Mouse (Mus musculus) retina, adult 2 months (tissue): ENCODE data around the gene Nap1l4.
"Not testable (repeated sequence)": the region's sequence is repeated elsewhere in the genome, so short reads cannot be mapped to it uniquely, and the experiment has no call there.

Experiments
- DNase-seq: peaks from one replicate; pipeline ENCODE4 v3.0.0-alpha.2; 2012; ENCODE audit warnings: low read depth, low spot score

Nap1l4 gene

DNA sequence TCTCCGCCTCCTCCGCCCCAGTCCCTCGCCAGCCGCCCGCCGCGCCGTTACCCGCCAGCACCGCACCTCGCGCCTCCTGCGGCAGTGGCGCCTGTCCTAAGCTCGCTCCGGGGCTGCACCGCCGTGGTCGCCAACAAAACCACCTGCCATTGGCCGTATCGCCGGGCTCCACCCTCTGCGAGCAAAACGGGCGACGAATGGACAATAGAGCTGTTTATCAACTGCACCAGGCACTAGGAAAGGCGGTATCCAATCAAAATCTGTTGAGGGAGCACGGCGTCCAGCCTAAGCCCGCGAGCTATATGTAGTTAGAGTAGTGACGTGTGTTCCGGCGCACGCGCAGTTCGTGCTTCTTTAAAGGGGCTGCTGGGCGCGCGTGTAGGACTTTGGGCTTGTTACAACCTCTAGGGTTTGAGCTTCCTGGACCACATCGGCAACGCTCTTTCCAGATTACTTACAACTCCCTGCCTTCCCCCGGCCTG, at the start of gene Nap1l4:
TSS of gene Nap1l4 (minus strand) at position 131 of the 482 bp plus-strand sequence.
- peak; percentile 96 for DNase-seq

DNA sequence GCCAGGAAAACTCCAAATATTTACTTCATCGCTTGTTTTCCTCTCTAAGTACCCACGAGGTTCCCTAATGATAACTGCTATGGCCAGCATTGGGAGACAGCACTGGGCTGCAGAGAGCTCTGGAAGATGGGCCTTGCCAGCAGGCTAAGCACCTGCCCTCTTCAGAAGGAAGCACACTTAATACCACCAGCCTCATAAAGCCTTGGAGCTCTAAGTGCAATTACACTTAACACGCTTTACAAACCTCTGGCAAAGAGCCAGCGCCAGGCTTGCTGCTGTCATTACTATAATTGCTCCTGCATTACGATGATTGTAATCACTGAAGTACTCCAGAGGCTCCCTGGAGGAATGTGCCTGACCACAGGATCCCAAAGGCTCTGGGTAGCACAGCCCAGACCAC, 46.0 kb upstream of the Nap1l4 start:
- no peak for DNase-seq

- DNase-seq: no peak
Measured at GRCm38 (mm10) chr7:143592255-143592654, 43.3 kb upstream of the Nap1l4 start.

GRCm38 (mm10) chr7:143588006-143588405, 39.1 kb upstream of the Nap1l4 start:
- no peak for DNase-seq

- DNase-seq: no peak
Measured at GRCm38 (mm10) chr7:143587586-143587985, 38.7 kb upstream of the Nap1l4 start.

- no peak for DNase-seq
Measured at GRCm38 (mm10) chr7:143583956-143584355, 35.0 kb upstream of the Nap1l4 start.

DNA sequence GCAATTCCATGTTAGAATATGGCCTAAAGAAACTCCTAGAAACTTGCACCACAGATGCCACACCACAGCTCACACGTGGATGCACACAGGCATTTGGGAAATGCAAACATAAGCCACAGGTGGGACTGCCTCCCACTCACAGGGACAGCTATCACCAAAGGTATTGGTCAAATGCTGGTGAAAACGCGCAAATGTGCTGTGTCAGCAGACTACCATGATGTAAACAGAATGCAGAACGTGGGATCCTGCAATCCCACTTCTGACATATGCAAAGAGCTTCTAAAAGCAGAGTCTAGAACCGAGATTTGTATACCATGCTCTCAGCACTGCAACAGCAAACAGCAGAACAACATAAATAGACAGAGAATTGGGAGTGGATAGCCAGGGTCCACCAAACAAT, 34.1 kb upstream of the Nap1l4 start:
- DNase-seq: no peak

DNA sequence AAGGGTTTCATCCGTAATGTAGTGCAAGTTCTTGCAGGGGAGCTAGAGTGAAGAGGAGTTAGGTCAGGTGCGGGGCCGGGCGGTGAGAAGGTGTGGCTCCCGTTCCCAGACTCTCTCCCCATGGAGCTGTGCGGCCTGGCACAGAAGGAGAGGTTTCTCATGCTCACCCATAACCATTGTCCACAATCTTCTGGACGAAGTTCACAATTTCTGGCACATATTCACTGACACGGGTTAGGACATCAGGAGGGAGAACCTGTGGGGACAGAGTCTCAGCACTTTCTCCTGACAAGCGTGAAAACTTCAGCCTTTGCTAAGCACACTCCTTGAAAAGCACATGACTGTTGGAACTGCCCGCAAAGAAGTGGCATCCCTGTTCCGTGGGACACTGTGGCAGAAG, 26.8 kb upstream of the Nap1l4 start:
- DNase-seq: no peak

DNA sequence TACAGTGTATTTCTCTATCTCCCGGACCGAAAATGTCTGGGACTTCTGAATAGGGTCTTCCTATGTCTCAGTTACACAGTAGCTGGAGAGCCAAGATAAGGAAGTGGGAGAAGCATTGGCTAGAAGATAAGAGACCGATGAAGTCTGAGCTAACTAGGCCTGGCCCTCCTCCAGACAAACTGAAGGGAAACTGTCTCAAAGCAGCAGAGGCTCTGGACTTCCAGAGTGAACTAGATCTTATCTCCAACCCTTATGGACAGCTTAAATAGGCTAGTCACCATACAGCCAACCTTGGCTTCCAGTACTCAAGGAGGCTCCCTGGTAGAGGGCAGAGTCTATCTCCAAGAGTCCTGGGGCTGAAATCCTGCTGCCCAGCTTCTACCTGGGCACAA, 16.7 kb upstream of the Nap1l4 start:
- DNase-seq: no peak

DNA sequence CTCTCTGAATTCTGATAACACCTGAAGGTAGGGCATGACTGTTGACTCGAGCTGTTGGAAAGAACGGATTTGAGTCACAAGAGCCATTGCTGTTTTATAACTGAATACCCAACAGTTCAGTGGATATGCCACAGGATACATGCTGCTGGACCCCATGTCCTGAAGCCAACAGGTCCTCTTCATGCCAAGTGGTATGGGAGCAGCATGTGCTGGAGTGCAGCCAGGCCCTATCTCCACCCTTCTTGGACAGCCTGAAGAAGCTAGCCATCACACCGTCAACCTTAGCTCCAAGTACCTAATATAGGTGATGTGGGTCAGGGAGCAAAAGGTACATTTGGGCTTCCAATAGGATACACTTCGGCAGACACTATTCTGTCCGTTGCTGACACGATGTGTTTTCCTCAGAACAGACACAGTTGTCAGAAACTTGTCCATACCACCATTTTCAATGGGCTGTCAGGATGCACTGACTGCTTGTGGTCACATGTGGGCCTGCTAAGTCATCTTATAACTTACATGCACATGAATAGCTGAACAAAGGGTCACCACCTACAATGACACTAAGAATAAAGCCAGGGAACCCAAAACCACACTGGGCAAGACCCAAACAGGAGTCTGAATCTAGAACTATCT, 16.2 kb upstream of the Nap1l4 start:
- no peak for DNase-seq

DNA sequence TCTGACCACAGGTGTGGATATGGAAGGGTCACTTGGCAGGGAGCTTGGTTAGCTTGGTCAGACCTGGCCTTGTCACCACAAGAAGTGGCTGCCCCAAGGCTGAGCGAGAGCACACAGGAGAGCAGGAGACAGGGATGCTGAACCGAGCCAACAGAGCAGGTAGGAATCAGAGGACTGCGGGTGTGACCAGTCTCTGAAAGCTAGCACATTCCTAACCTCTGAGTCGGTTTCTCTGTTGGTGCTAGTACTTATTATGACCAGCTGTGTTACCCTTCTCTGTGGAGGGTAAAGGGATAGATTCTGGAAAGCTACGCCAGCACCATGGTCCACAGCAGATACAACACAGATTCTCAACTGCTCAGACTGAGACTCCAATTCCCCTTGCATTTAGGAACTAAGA, 14.9 kb upstream of the Nap1l4 start:
- no peak for DNase-seq

- no peak for DNase-seq
Measured at GRCm38 (mm10) chr7:143557616-143558015, 8.7 kb upstream of the Nap1l4 start.

DNA sequence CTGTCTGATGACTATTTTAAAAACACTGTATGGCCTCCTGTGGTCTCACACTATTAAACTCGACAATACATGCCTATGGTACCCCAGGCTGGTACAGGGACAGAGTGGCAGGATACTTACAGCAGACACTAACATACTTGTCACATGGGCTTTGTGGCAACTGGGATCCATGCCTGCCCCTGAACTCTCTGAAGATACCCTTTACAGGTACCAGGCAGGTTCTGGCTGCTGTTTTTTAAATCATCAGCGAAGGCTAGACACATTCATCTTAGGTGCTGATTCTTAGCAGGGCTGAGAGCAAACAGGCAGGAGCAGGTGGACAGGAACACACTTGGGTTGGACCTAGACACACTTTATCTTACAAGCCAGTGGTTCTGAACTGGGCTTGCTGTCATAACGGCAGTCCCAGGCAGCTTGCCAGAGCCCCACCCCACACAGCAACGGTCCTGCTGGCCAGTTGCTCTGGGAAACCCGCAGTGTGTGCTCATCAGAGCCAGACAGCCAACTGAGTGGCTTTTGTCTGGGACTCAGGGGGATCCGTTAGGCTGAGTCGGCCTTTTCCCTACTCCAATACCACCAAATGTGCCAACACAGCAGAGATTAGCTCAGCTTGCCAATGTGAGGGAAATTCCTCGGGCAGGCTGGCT, 8.2 kb upstream of the Nap1l4 start:
- no peak for DNase-seq

- DNase-seq: no peak
Measured at GRCm38 (mm10) chr7:143549588-143550220, 798 bp upstream of the Nap1l4 start.

GRCm38 (mm10) chr7:143548231-143548961, 510 bp downstream of the Nap1l4 start:
- DNase-seq: no peak

DNA sequence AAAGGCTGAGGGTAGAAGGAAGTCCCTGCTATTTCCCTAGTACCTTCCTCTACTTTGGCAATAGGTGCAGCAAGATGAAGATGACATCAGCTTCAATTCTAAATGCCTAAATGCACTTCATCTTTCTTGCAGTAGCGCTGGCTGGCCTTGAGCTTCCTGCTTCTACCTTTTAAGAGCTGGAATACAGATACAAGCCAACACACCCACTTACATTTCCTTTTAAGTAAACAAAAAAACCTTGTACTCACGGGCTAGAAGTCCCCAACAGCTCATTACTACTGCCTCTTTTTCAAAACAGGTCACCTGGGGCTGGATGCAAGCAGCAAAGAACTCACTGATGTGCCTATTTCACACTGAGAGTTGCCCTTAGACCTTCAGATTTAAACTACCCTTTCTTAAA, 2.4 kb downstream of the Nap1l4 start:
- no peak for DNase-seq

DNA sequence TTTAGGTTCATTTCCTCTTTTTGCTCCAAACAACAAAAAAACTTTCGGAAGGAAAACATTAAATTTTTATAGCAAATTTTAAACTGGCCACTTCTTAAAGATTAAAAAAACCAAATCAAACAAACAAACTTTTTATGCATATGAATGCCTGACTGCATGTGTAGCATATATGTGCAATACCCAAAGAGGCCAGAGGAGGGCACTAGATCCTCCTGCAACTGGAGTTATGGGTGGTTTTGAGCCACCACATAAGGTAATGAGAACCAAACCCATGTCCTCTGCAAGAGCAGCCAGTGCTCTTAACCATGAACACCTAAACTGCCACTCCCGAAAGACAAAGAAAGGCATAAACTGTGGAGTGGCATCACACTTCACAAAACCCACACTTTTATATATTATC, 4.5 kb downstream of the Nap1l4 start:
- no peak for DNase-seq

- DNase-seq: no peak
Measured at GRCm38 (mm10) chr7:143538671-143539070, 10.2 kb downstream of the Nap1l4 start.

DNA sequence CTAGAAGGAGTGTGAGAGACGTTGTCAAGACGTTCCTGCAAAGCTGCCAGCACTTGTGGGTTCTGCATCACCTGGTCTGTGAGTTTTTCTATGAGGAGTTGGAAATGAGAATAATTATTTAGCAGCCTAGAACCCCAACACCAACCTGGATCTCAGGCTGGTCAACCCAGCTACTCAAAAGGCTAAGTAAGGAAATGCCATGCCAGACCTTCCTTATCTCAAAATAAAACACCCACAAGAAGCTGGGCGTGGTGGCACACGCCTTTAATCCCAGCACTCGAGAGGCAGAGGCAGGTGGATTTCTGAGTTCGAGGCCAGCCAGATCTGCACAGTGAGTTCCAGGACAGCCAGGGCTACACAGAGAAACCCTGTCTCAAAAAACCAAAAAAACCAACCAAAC, 10.7 kb downstream of the Nap1l4 start:
- DNase-seq: not testable (repeated sequence)

GRCm38 (mm10) chr7:143536251-143536650, 12.7 kb downstream of the Nap1l4 start:
- DNase-seq: no peak

GRCm38 (mm10) chr7:143533284-143533683, 15.6 kb downstream of the Nap1l4 start:
- no peak for DNase-seq

- no peak for DNase-seq
Measured at GRCm38 (mm10) chr7:143532410-143532809, 16.5 kb downstream of the Nap1l4 start.
